ENCODE assay signal across 22 mouse cellular contexts in the genomic region with DNA sequence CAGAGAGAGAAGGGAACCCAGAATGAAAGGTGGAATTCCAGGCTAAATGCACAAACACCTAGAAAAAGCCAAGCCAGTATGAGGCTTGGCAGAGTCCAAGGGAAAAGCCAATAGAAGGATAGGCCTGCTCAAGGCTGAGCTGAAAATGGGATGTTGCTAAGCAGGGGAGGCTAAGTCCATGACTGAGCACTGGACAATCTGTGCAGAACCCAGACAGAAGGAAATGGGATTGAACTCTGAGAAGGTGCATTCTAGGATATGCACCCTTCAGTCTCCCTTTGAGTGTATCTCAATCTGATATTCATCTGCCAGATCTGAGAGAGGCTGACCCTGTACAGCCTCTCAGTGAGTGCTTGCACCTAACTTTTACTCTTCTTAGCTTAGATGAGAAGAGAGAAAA. TPM values are rescaled to one million over a fixed set of nuclear protein-coding genes. Genes with fewer than 3 reads are reported as not detected.
A peak's percentile ranks its signal among the peaks of the same experiment; 100 is the strongest.
DNase-seq lines count a peak whose midpoint lies in the region; ATAC-seq and TF ChIP-seq lines count a peak whose summit lies in the region.
"Had no signal": no experiment of that assay in that cellular context is flagged by ENCODE, and none has a peak within 500 bp of the region (broad histone marks: within the 10 kb centered on the region; RNA-seq: fewer than 3 reads in every experiment).

No protein-coding gene starts in this region.

- H3K4me2 ChIP-seq in forebrain, embryonic 11.5 days (ENCODE audit: low read depth, low read length, severe bottlenecking): no peak overlapping the region
- no peak overlapping the region for H3K4me2 ChIP-seq in midbrain, embryonic 11.5 days
- H3K4me2 ChIP-seq in midbrain, embryonic 16.5 days (ENCODE audit: low read length): no peak overlapping the region
- H3K4me2 ChIP-seq in intestine, embryonic 15.5 days (replicated peaks): no peak overlapping the region
- H3K4me2 ChIP-seq: embryonic facial prominence, embryonic 12.5 days; forebrain, embryonic 13.5 days; heart, embryonic 13.5 days; hindbrain, embryonic 15.5 days had no signal

- no peak for ATAC-seq in forebrain, embryonic 11.5 days (replicated peaks; ENCODE audit: low FRiP score)
- ATAC-seq in midbrain, embryonic 11.5 days (ENCODE audit: low FRiP score): no peak
- ATAC-seq in midbrain, embryonic 16.5 days: no peak
- 0 out of 2 replicates have a peak, but pooled peaks have one; percentile 11 for ATAC-seq in megakaryocyte-erythroid progenitor cell, adult 5-6 weeks (replicated peaks; ENCODE audit: low FRiP score, low TSS enrichment, poor library complexity, severe bottlenecking)
- no peak for ATAC-seq in intestine, embryonic 15.5 days
- ATAC-seq: activated CD4-positive, CD25-positive, alpha-beta regulatory T cell, adult 4 months; CD4-positive, CD25-positive, alpha-beta regulatory T cell, adult 4 months; forebrain, embryonic 13.5 days; forebrain, postnatal 0 days; Patski had no signal

- H3K9ac ChIP-seq in forebrain, embryonic 11.5 days (ENCODE audit: low read length): no peak overlapping the region
- H3K9ac ChIP-seq in midbrain, embryonic 11.5 days (ENCODE audit: low read length): no peak overlapping the region
- H3K9ac ChIP-seq in midbrain, embryonic 16.5 days (ENCODE audit: low read depth, low read length): no peak overlapping the region
- no peak overlapping the region for H3K9ac ChIP-seq in intestine, embryonic 15.5 days
- H3K9ac ChIP-seq: embryonic facial prominence, embryonic 12.5 days; forebrain, embryonic 13.5 days; forebrain, postnatal 0 days; heart, embryonic 13.5 days; hindbrain, embryonic 15.5 days had no signal

- TF ChIP-seq CTCF in bone marrow, adult 2 months (IDR thresholded peaks at IDR 0.05; ENCODE audit: control insufficient read depth, insufficient read depth, low read length): no peak

- H3K9me3 ChIP-seq in forebrain, embryonic 11.5 days (ENCODE audit: control insufficient read depth, low read length): no peaks in the 10 kb centered on the region
- H3K9me3 ChIP-seq in forebrain, embryonic 10.5 days: no peaks in the 10 kb centered on the region
- no peaks in the 10 kb centered on the region for H3K9me3 ChIP-seq in midbrain, embryonic 11.5 days (ENCODE audit: control insufficient read depth, low read length)
- no peaks in the 10 kb centered on the region for H3K9me3 ChIP-seq in midbrain, embryonic 16.5 days (replicated peaks; ENCODE audit: control insufficient read depth, low read length, poor library complexity, severe bottlenecking)
- H3K9me3 ChIP-seq in intestine, embryonic 15.5 days: no peaks in the 10 kb centered on the region
- H3K9me3 ChIP-seq: embryonic facial prominence, embryonic 12.5 days; forebrain, embryonic 13.5 days; heart, embryonic 13.5 days; hindbrain, embryonic 15.5 days had no signal

- H3K4me1 ChIP-seq in forebrain, embryonic 11.5 days (replicated peaks; ENCODE audit: control insufficient read depth, insufficient read depth, low read length): no peaks in the 10 kb centered on the region
- H3K4me1 ChIP-seq in forebrain, embryonic 10.5 days: no peaks in the 10 kb centered on the region
- H3K4me1 ChIP-seq in midbrain, embryonic 11.5 days (ENCODE audit: control insufficient read depth, insufficient read depth, low read length): no peaks in the 10 kb centered on the region
- H3K4me1 ChIP-seq in midbrain, embryonic 16.5 days (ENCODE audit: control insufficient read depth, insufficient read depth, low read length): no peaks in the 10 kb centered on the region
- peaks cover 5% of the 10 kb centered on the region; the same call in 1 of the 2 replicates for H3K4me1 ChIP-seq in bone marrow, adult 2 months (ENCODE audit: control insufficient read depth, insufficient read depth, low read length)
- no peaks in the 10 kb centered on the region for H3K4me1 ChIP-seq in intestine, embryonic 15.5 days (replicated peaks)
- H3K4me1 ChIP-seq: embryonic facial prominence, embryonic 12.5 days; forebrain, embryonic 13.5 days; hindbrain, embryonic 15.5 days had no signal

- H3K27ac ChIP-seq in forebrain, embryonic 11.5 days (ENCODE audit: low read depth, low read length): no peak overlapping the region
- no peak overlapping the region for H3K27ac ChIP-seq in forebrain, embryonic 10.5 days
- no peak overlapping the region for H3K27ac ChIP-seq in midbrain, embryonic 11.5 days (ENCODE audit: low read depth, low read length)
- no peak overlapping the region for H3K27ac ChIP-seq in midbrain, embryonic 16.5 days (ENCODE audit: low read length)
- H3K27ac ChIP-seq in bone marrow, adult 2 months (ENCODE audit: control insufficient read depth, insufficient read depth, low read depth, low read length, poor library complexity): peak overlapping the region; percentile 34; the same call in 1 of the 2 replicates
- no peak overlapping the region for H3K27ac ChIP-seq in intestine, embryonic 15.5 days
- H3K27ac ChIP-seq: embryonic facial prominence, embryonic 12.5 days; forebrain, embryonic 13.5 days; heart, embryonic 13.5 days; hindbrain, embryonic 15.5 days had no signal

- peak; percentile 22 for DNase-seq in forebrain, embryonic 11.5 days (ENCODE audit: low spot score)
- DNase-seq in forebrain, embryonic 10.5 days (ENCODE audit: extremely low spot score, low spot score): no peak
- DNase-seq in midbrain, embryonic 11.5 days (ENCODE audit: low spot score, missing footprints): peak; percentile 65
- DNase-seq: adrenal gland, adult 2 months; adrenal gland, postnatal 25 days; B cell, adult 2 months; cerebellum, adult 2 months; cerebellum, postnatal 25 days; forebrain, postnatal 0 days; gastrocnemius, postnatal 14 days; heart, postnatal 36 days had no signal

- no peaks in the 10 kb centered on the region for H3K27me3 ChIP-seq in forebrain, embryonic 11.5 days (ENCODE audit: control insufficient read depth, insufficient read depth, low read length)
- no peaks in the 10 kb centered on the region for H3K27me3 ChIP-seq in forebrain, embryonic 10.5 days (ENCODE audit: poor library complexity, severe bottlenecking)
- H3K27me3 ChIP-seq in midbrain, embryonic 11.5 days (ENCODE audit: control insufficient read depth, insufficient read depth, low read length): no peaks in the 10 kb centered on the region
- no peaks in the 10 kb centered on the region for H3K27me3 ChIP-seq in midbrain, embryonic 16.5 days (ENCODE audit: control insufficient read depth, insufficient read depth, low read depth, low read length)
- H3K27me3 ChIP-seq in intestine, embryonic 15.5 days (replicated peaks): no peaks in the 10 kb centered on the region
- H3K27me3 ChIP-seq: embryonic facial prominence, embryonic 12.5 days; forebrain, embryonic 13.5 days; hindbrain, embryonic 15.5 days had no signal

- no peaks in the 10 kb centered on the region for H3K36me3 ChIP-seq in forebrain, embryonic 11.5 days (ENCODE audit: control insufficient read depth, insufficient read depth, low read length)
- no peaks in the 10 kb centered on the region for H3K36me3 ChIP-seq in forebrain, embryonic 10.5 days (replicated peaks)
- no peaks in the 10 kb centered on the region for H3K36me3 ChIP-seq in midbrain, embryonic 11.5 days (ENCODE audit: control insufficient read depth, insufficient read depth, low read length)
- H3K36me3 ChIP-seq in midbrain, embryonic 16.5 days (ENCODE audit: control insufficient read depth, insufficient read depth, low read length): no peaks in the 10 kb centered on the region
- H3K36me3 ChIP-seq in intestine, embryonic 15.5 days: no peaks in the 10 kb centered on the region
- H3K36me3 ChIP-seq: embryonic facial prominence, embryonic 12.5 days; heart, embryonic 13.5 days; hindbrain, embryonic 15.5 days had no signal

- no peak overlapping the region for H3K4me3 ChIP-seq in forebrain, embryonic 11.5 days (ENCODE audit: low read depth, low read length)
- H3K4me3 ChIP-seq in forebrain, embryonic 10.5 days: no peak overlapping the region
- H3K4me3 ChIP-seq in midbrain, embryonic 11.5 days (ENCODE audit: low read depth, low read length): no peak overlapping the region
- H3K4me3 ChIP-seq in midbrain, embryonic 16.5 days (ENCODE audit: low read depth, low read length): no peak overlapping the region
- no peak overlapping the region for H3K4me3 ChIP-seq in bone marrow, adult 2 months (replicated peaks; ENCODE audit: control insufficient read depth, low read depth, low read length)
- no peak overlapping the region for H3K4me3 ChIP-seq in intestine, embryonic 15.5 days (replicated peaks)
- H3K4me3 ChIP-seq: embryonic facial prominence, embryonic 12.5 days; forebrain, embryonic 13.5 days; heart, embryonic 13.5 days; hindbrain, embryonic 15.5 days had no signal

- TF ChIP-seq POLR2A in bone marrow, adult 2 months (IDR thresholded peaks at IDR 0.05; ENCODE audit: borderline replicate concordance, control insufficient read depth, low read depth, low read length): no peak

RNA-seq across cellular contexts. Expression of a gene that starts 25.9 kb away (rescaled TPM):
- polyA plus RNA-seq in forebrain, embryonic 11.5 days (2014; fragmentation: Nextera tagmentation; extraction: Ambion mirVana): 3.4 and 4.2 TPM in 2 replicates
- 3.0 and 4.2 TPM in 2 replicates for polyA plus RNA-seq in forebrain, embryonic 10.5 days (2016; fragmentation: Nextera tagmentation; extraction: Ambion mirVana)
- 2.3 and 2.7 TPM in 2 replicates for polyA plus RNA-seq in midbrain, embryonic 11.5 days (2014; fragmentation: Nextera tagmentation; extraction: Ambion mirVana)
- polyA plus RNA-seq in midbrain, embryonic 16.5 days (2015; fragmentation: Nextera tagmentation; extraction: Ambion mirVana): 1.3 and 1.4 TPM in 2 replicates
- 32.8 and 38.1 TPM in 2 replicates for polyA plus RNA-seq in bone marrow, adult 2 months (2011; ENCODE audit: insufficient read depth, insufficient read length, low replicate concordance, missing spikeins)
- total RNA-seq in megakaryocyte-erythroid progenitor cell, adult 5-6 weeks (2014; fragmentation: Nextera tagmentation): 259 and 321 TPM in 2 replicates
- total RNA-seq in megakaryocyte-erythroid progenitor cell, adult 5-6 weeks (2017): 239 and 294 TPM in 2 replicates
- polyA plus RNA-seq in intestine, embryonic 15.5 days (2015; fragmentation: Nextera tagmentation; extraction: Ambion mirVana): 1.5 and 1.7 TPM in 2 replicates
- polyA plus RNA-seq: Patski had no signal
